18 mouse cellular contexts compared by ENCODE assay signal in genomic region chr8:111471526-111472081, GRCm38 (mm10). TPM values are rescaled to one million over a fixed set of nuclear protein-coding genes. Genes with fewer than 3 reads are reported as not detected.
DNase-seq lines count a peak whose midpoint lies in the region; ATAC-seq and TF ChIP-seq lines count a peak whose summit lies in the region.
"Had no signal": no experiment of that assay in that cellular context is flagged by ENCODE, and none has a peak within 500 bp of the region (broad histone marks: within the 10 kb centered on the region; RNA-seq: fewer than 3 reads in every experiment).

No protein-coding gene starts in this region.

- H3K4me2 ChIP-seq in lung, embryonic 14.5 days: no peak overlapping the region
- H3K4me2 ChIP-seq: liver, embryonic 15.5 days; midbrain, embryonic 13.5 days; neural tube, embryonic 12.5 days had no signal

- no peak for TF ChIP-seq CTCF in lung, embryonic 14.5 days (IDR thresholded peaks at IDR 0.05; ENCODE audit: low read depth)
- TF ChIP-seq CTCF in brain, embryonic 14.5 days (IDR thresholded peaks at IDR 0.05; ENCODE audit: borderline replicate concordance, extremely low read depth, insufficient read depth, insufficient read length): no peak

- intact Hi-C loops in heart, postnatal 14 days (cut with DNase I): no loop called here

- WGBS in lung, embryonic 14.5 days: 77% methylated on average over 12 of the region's 12 CpGs

- H3K4me3 ChIP-seq in lung, embryonic 14.5 days (ENCODE audit: low read depth, low read length): no peak overlapping the region
- H3K4me3 ChIP-seq: heart, embryonic 10.5 days; liver, embryonic 15.5 days; midbrain, embryonic 13.5 days; neural tube, embryonic 12.5 days had no signal

- peaks cover 25% of the 10 kb centered on the region for H3K36me3 ChIP-seq in lung, embryonic 14.5 days (ENCODE audit: insufficient read depth)

- H3K4me1 ChIP-seq in lung, embryonic 14.5 days (ENCODE audit: insufficient read depth): no peaks in the 10 kb centered on the region
- H3K4me1 ChIP-seq: heart, embryonic 10.5 days; liver, embryonic 15.5 days had no signal

- no peaks in the 10 kb centered on the region for H3K9me3 ChIP-seq in lung, embryonic 14.5 days (ENCODE audit: low read depth, low read length)
- H3K9me3 ChIP-seq: heart, embryonic 10.5 days; liver, embryonic 15.5 days; midbrain, embryonic 13.5 days; neural tube, embryonic 12.5 days had no signal

- no peak for TF ChIP-seq POLR2A in brain, embryonic 14.5 days (IDR thresholded peaks at IDR 0.05; ENCODE audit: borderline replicate concordance, extremely low read depth, insufficient read depth, insufficient read length, poor library complexity, severe bottlenecking)

- no peak overlapping the region for H3K27ac ChIP-seq in lung, embryonic 14.5 days (ENCODE audit: low read depth)
- H3K27ac ChIP-seq: heart, embryonic 10.5 days; liver, embryonic 15.5 days; midbrain, embryonic 13.5 days; neural tube, embryonic 12.5 days had no signal

- H3K27me3 ChIP-seq in lung, embryonic 14.5 days (ENCODE audit: insufficient read depth, low read length): no peaks in the 10 kb centered on the region
- H3K27me3 ChIP-seq: liver, embryonic 15.5 days; midbrain, embryonic 13.5 days; neural tube, embryonic 12.5 days had no signal

- no peak for ATAC-seq in lung, embryonic 14.5 days (ENCODE audit: insufficient read depth)
- ATAC-seq: intestine, postnatal 0 days; midbrain, embryonic 13.5 days had no signal

- no peak overlapping the region for H3K9ac ChIP-seq in lung, embryonic 14.5 days
- H3K9ac ChIP-seq: liver, embryonic 15.5 days; midbrain, embryonic 13.5 days; neural tube, embryonic 12.5 days had no signal

- DNase-seq in heart, postnatal 14 days: peak; percentile 15 to 17
- DNase-seq in heart, adult 8-10 months (ENCODE audit: low spot score): no peak
- DNase-seq in lung, embryonic 14.5 days: peak; percentile 52
- DNase-seq in lung, postnatal 14 days: no peak
- peak; percentile 91 for DNase-seq in brain, embryonic 14.5 days (ENCODE audit: low read depth)
- DNase-seq in kidney, adult 8-10 months: peak; percentile 15 to 47
- DNase-seq in embryo, embryonic 10.5 days (ENCODE audit: low spot score): no peak
- DNase-seq in embryo, embryonic 11 days: no peak
- DNase-seq: adrenal gland, postnatal 25 days; gastrocnemius, postnatal 10 days; heart, postnatal 36 days; lung, postnatal 36 days; thymus, postnatal 14 days had no signal

RNA-seq across cellular contexts. Expression of gene Wdr59, which starts 50.3 kb away (rescaled TPM):
- 10 to 100 TPM in 1 of 2 experiments, 1 to 10 TPM in 1; 7.8 to 10.3 TPM for total RNA-seq in heart, postnatal 14 days (2021)
- total RNA-seq in heart, adult 8-10 months (2022): 1 to 10 TPM; 6.5 to 7.4 (median 7.0) TPM
- 4.4 TPM in 2 replicates for polyA plus RNA-seq in lung, embryonic 14.5 days (2014; fragmentation: Nextera tagmentation; extraction: Ambion mirVana)
- polyA plus RNA-seq in brain, embryonic 14.5 days (2012; rRNA removed): 14.2 and 16.0 TPM in 2 replicates

Comparison
In these comparisons a context has a peak if more than half of its experiments do, and no peak if none do; other contexts are left out.
1. DNase-seq: peak in heart, postnatal 14 days (2 of 2), lung, embryonic 14.5 days (single experiment), brain, embryonic 14.5 days (single experiment) and kidney, adult 8-10 months (2 of 2); none in heart, adult 8-10 months (single experiment), lung, postnatal 14 days (single experiment), embryo, embryonic 10.5 days (single experiment) and embryo, embryonic 11 days (single experiment).